Mouse (Mus musculus) lung, postnatal 0 days (tissue): Measurements from ENCODE around the gene Wipi2.

Experiments used
- CTCF ChIP-seq: IDR thresholded peaks from 2 replicates; pipeline ENCODE4 v1.5.1; 2016; ENCODE audit warnings: antibody characterized with exemption, mild to moderate bottlenecking
- EP300 ChIP-seq: IDR thresholded peaks from 2 replicates; pipeline ENCODE4 v1.6.1; 2016; ENCODE audit warnings: antibody characterized with exemption, mild to moderate bottlenecking, control low read depth

DNA sequence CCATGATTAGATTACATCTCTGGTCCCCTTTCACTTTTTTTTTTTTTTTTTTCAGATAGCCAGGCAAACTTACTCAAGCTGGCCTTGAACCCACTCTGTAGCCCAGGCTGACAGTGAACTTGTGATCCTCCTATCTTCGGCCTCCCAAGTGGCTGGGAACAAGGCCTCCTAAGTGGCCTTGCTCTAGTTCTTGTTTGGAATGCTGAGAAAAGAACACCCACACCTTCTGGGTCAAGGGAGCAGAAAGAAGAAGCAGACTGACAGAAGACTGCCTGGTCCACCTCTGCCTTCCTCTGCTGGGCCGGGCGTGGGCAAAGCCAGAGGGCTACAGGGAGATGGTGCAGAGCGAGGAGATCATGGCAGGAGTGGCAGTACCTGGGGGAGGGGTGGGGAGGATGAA, 17.1 kb upstream of the Wipi2 start:
- TF ChIP-seq CTCF (no peak), EP300 (no peak)
